Mouse (Mus musculus): ENCODE data around the gene 1700029H14Rik. TPM values are rescaled to one million over a fixed set of nuclear protein-coding genes. Genes with fewer than 3 reads are reported as not detected.
A peak's percentile ranks its signal among the peaks of the same experiment; 100 is the strongest.

Gene 1700029H14Rik
- polyA plus RNA-seq, 1 experiment from 2014 or later, result not detected

GRCm38 (mm10) chr8:13593340-13593739 lies 31.1 kb upstream of the 1700029H14Rik start:
- H3K27ac ChIP-seq, result no peak overlapping the region
- H3K9ac ChIP-seq, result no peak overlapping the region
- no peaks in the 10 kb centered on the region for H3K27me3 ChIP-seq (replicated peaks)
- peaks cover 29% of the 10 kb centered on the region for H3K36me3 ChIP-seq
- no peak overlapping the region for H3K4me3 ChIP-seq
- no peak overlapping the region for H3K4me2 ChIP-seq
- no peaks in the 10 kb centered on the region for H3K9me3 ChIP-seq (replicated peaks)
- WGBS (ENCODE audit: insufficient replicate concordance), result 56% methylated on average over 8 of the region's 8 CpGs
- no peak for ATAC-seq
- H3K4me1 ChIP-seq, result peaks cover 35% of the 10 kb centered on the region

- Histone ChIP-seq H3K4me2 (no peak overlapping the region), H3K4me1 (peaks cover 35% of the 10 kb centered on the region), H3K27me3 (replicated peaks) (no peaks in the 10 kb centered on the region), H3K9ac (no peak overlapping the region), H3K4me3 (no peak overlapping the region), H3K36me3 (peaks cover 11% of the 10 kb centered on the region; the same call in 1 of the 2 replicates), H3K9me3 (replicated peaks) (no peaks in the 10 kb centered on the region), H3K27ac (no peak overlapping the region)
- no peak for ATAC-seq
- WGBS (ENCODE audit: insufficient replicate concordance), result 80% methylated on average over 6 of the region's 6 CpGs
Measured at GRCm38 (mm10) chr8:13591246-13591645, 29.0 kb upstream of the 1700029H14Rik start.

- Histone ChIP-seq H3K36me3 (peaks cover 24% of the 10 kb centered on the region), H3K9ac (no peak overlapping the region), H3K27me3 (replicated peaks) (no peaks in the 10 kb centered on the region), H3K27ac (peak overlapping the region; percentile 7; the same call in 1 of the 2 replicates), H3K9me3 (replicated peaks) (no peaks in the 10 kb centered on the region), H3K4me2 (peak overlapping the region; percentile 21; the same call in 1 of the 2 replicates), H3K4me1 (peaks cover 20% of the 10 kb centered on the region), H3K4me3 (no peak overlapping the region)
- peak; percentile 74 for ATAC-seq
- WGBS (ENCODE audit: insufficient replicate concordance), result 39% methylated on average over 6 of the region's 6 CpGs
Measured at GRCm38 (mm10) chr8:13589071-13589470, 26.8 kb upstream of the 1700029H14Rik start.

- Histone ChIP-seq H3K27me3 (replicated peaks) (no peaks in the 10 kb centered on the region), H3K9me3 (replicated peaks) (no peaks in the 10 kb centered on the region; the same call in 1 of the 2 replicates), H3K27ac (no peak overlapping the region), H3K4me2 (no peak overlapping the region), H3K36me3 (peaks cover 68% of the 10 kb centered on the region), H3K4me1 (peaks cover 12% of the 10 kb centered on the region), H3K4me3 (no peak overlapping the region), H3K9ac (no peak overlapping the region)
- 77% methylated on average over 8 of the region's 8 CpGs for WGBS (ENCODE audit: insufficient replicate concordance)
- ATAC-seq, result no peak
Measured at GRCm38 (mm10) chr8:13584652-13585051, 22.4 kb upstream of the 1700029H14Rik start.

- no peaks in the 10 kb centered on the region for H3K4me1 ChIP-seq
- no peak overlapping the region for H3K9ac ChIP-seq
- no peaks in the 10 kb centered on the region; the same call in 1 of the 2 replicates for H3K9me3 ChIP-seq (replicated peaks)
- no peak overlapping the region for H3K4me2 ChIP-seq
- 80% methylated on average over 6 of the region's 6 CpGs for WGBS (ENCODE audit: insufficient replicate concordance)
- peaks cover 91% of the 10 kb centered on the region for H3K36me3 ChIP-seq
- no peak overlapping the region for H3K4me3 ChIP-seq
- no peak overlapping the region for H3K27ac ChIP-seq
- no peaks in the 10 kb centered on the region for H3K27me3 ChIP-seq (replicated peaks)
- ATAC-seq, result peak; percentile 36; the same call in 1 of the 2 replicates
Measured at GRCm38 (mm10) chr8:13577869-13578268, 15.6 kb upstream of the 1700029H14Rik start.

- no peaks in the 10 kb centered on the region for H3K27me3 ChIP-seq (replicated peaks)
- no peak for ATAC-seq
- peaks cover 57% of the 10 kb centered on the region for H3K36me3 ChIP-seq
- H3K4me3 ChIP-seq, result no peak overlapping the region
- H3K9me3 ChIP-seq (replicated peaks), result no peaks in the 10 kb centered on the region
- H3K9ac ChIP-seq, result no peak overlapping the region
- no peaks in the 10 kb centered on the region for H3K4me1 ChIP-seq
- 83% methylated on average over 11 of the region's 11 CpGs for WGBS (ENCODE audit: insufficient replicate concordance)
- no peak overlapping the region for H3K4me2 ChIP-seq
- H3K27ac ChIP-seq, result no peak overlapping the region
Measured at GRCm38 (mm10) chr8:13571999-13572398, 9.7 kb upstream of the 1700029H14Rik start.

- Histone ChIP-seq H3K27ac (no peak overlapping the region), H3K9ac (no peak overlapping the region), H3K4me2 (no peak overlapping the region), H3K4me3 (no peak overlapping the region), H3K36me3 (no peaks in the 10 kb centered on the region), H3K27me3 (replicated peaks) (no peaks in the 10 kb centered on the region), H3K9me3 (replicated peaks) (no peaks in the 10 kb centered on the region), H3K4me1 (no peaks in the 10 kb centered on the region)
- 64% methylated on average over 2 of the region's 2 CpGs for WGBS (ENCODE audit: insufficient replicate concordance)
- ATAC-seq, result no peak
Measured at GRCm38 (mm10) chr8:13557526-13557925, 4.7 kb downstream of the 1700029H14Rik start.

GRCm38 (mm10) chr8:13551574-13551830 lies 10.8 kb downstream of the 1700029H14Rik start:
- no peaks in the 10 kb centered on the region for H3K4me1 ChIP-seq
- no peak overlapping the region for H3K9ac ChIP-seq
- WGBS (ENCODE audit: insufficient replicate concordance), result 80% methylated on average over 6 of the region's 6 CpGs
- no peaks in the 10 kb centered on the region for H3K36me3 ChIP-seq
- H3K4me3 ChIP-seq, result no peak overlapping the region
- H3K9me3 ChIP-seq (replicated peaks), result no peaks in the 10 kb centered on the region
- H3K27ac ChIP-seq, result no peak overlapping the region
- ATAC-seq, result no peak
- no peak overlapping the region for H3K4me2 ChIP-seq
- 0 out of 2 replicates have a peak, but pooled peaks cover 6% of the 10 kb centered on the region for H3K27me3 ChIP-seq (replicated peaks)

- 53% methylated on average over 9 of the region's 9 CpGs for WGBS (ENCODE audit: insufficient replicate concordance)
Measured at GRCm38 (mm10) chr8:13550718-13551573, 11.3 kb downstream of the 1700029H14Rik start.

GRCm38 (mm10) chr8:13548831-13549230 lies 13.4 kb downstream of the 1700029H14Rik start:
- no peaks in the 10 kb centered on the region for H3K4me1 ChIP-seq
- H3K9ac ChIP-seq, result no peak overlapping the region
- H3K27ac ChIP-seq, result no peak overlapping the region
- no peak overlapping the region for H3K4me3 ChIP-seq
- H3K27me3 ChIP-seq (replicated peaks), result 0 out of 2 replicates have a peak, but pooled peaks cover 6% of the 10 kb centered on the region
- WGBS (ENCODE audit: insufficient replicate concordance), result 37% methylated on average over 9 of the region's 9 CpGs
- H3K4me2 ChIP-seq, result no peak overlapping the region
- no peak for ATAC-seq
- no peaks in the 10 kb centered on the region for H3K9me3 ChIP-seq (replicated peaks)
- no peaks in the 10 kb centered on the region for H3K36me3 ChIP-seq

More at GRCm38 (mm10) chr8:13550718-13551573, 11.3 kb downstream of the 1700029H14Rik start:
- Histone ChIP-seq H3K4me3 (no peak overlapping the region), H3K9me3 (replicated peaks) (no peaks in the 10 kb centered on the region), H3K36me3 (no peaks in the 10 kb centered on the region), H3K27ac (no peak overlapping the region), H3K4me2 (no peak overlapping the region), H3K4me1 (no peaks in the 10 kb centered on the region), H3K27me3 (replicated peaks) (0 out of 2 replicates have a peak, but pooled peaks cover 6% of the 10 kb centered on the region), H3K9ac (no peak overlapping the region)
- peak; percentile 73 for ATAC-seq

- Histone ChIP-seq H3K9ac (no peak overlapping the region), H3K4me1 (no peaks in the 10 kb centered on the region), H3K9me3 (replicated peaks) (no peaks in the 10 kb centered on the region), H3K4me3 (no peak overlapping the region), H3K36me3 (no peaks in the 10 kb centered on the region), H3K27me3 (replicated peaks) (0 out of 2 replicates have a peak, but pooled peaks cover 6% of the 10 kb centered on the region), H3K4me2 (no peak overlapping the region), H3K27ac (no peak overlapping the region)
- 35% methylated on average over 4 of the region's 4 CpGs for WGBS (ENCODE audit: insufficient replicate concordance)
- no peak for ATAC-seq
Measured at GRCm38 (mm10) chr8:13548235-13548634, 14.0 kb downstream of the 1700029H14Rik start.

GRCm38 (mm10) chr8:13546421-13546820 lies 15.8 kb downstream of the 1700029H14Rik start:
- H3K4me2 ChIP-seq, result no peak overlapping the region
- H3K9me3 ChIP-seq (replicated peaks), result no peaks in the 10 kb centered on the region
- H3K9ac ChIP-seq, result no peak overlapping the region
- no peaks in the 10 kb centered on the region for H3K36me3 ChIP-seq
- 67% methylated on average over 4 of the region's 4 CpGs for WGBS (ENCODE audit: insufficient replicate concordance)
- ATAC-seq, result no peak
- 0 out of 2 replicates have a peak, but pooled peaks cover 6% of the 10 kb centered on the region for H3K27me3 ChIP-seq (replicated peaks)
- no peak overlapping the region for H3K4me3 ChIP-seq
- H3K27ac ChIP-seq, result no peak overlapping the region
- H3K4me1 ChIP-seq, result no peaks in the 10 kb centered on the region

Data from liver, embryonic 12.5 days (tissue).